Mouse (Mus musculus) spleen, postnatal 10 days (tissue): ENCODE results near the gene Acsl4.

Experiments
- DNase-seq, 2 experiments: peaks; one replicate each; pipeline ENCODE4 v3.0.0; 2021 to 2022; ENCODE audit warnings: low spot score in 2 of 2

Gene Acsl4

DNA sequence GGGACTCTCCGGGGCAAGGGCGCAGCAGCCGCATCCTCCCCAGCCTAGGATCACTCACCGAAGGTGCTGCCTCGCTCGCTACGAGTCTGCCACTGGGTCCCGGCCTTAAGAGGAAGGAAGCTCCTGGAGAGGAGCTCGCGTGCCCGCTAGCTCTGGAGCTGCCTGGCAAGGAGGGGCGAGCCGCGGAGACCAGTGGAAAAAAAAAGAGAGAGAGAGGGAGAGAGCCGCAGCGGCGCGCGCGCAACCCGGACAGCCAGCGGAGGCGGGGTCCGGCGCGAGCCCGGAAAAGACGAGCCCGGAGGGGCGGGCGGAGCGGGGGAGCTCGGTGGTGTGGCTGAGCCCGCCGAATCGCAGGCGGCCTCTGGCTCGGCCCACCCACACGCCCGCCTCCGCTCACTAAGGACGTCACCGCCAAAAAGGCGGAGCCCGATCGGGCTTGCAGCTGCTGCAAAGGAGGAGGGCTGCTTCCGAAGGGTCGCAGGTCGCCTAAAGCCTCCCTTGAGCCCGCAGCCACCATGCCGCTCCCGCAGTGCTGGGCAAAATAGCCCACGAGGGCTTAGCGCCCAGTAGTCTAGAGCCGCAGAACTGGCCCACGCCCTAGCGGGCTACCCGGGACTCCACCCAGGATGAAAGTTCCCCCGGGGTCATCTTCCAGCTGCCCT is at the start of gene Acsl4:
Gene Acsl4, minus strand, starts transcription at position 289 of the 662 bp plus-strand sequence.
- DNase-seq: peak; percentile 70 to 90

DNA sequence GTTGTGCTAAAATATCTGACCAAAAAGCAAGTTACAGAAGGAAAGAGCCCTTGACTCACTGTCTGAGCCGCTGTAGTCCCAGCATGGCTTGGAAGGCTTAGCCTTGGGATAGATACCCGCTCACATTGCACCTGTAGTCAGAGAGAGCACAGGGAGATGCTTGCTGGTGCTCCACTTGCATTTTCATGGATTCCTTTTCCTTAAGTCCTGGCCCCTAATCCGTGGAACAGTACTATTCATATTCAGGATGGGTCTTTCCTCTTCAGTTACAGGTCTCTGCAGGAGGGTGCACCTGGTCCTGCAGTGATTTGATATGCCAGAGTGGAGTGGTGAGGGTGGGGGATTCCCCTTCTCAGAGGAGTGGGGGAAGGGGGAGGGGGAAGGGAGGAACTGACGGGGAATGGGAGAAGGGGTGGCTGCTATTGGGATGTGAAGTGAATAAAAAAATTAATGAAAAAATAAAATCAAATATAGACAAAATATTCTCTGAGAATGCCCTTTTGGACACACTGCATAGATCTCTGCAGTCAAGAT is 47.7 kb upstream of the Acsl4 start:
- DNase-seq: no peak

DNA sequence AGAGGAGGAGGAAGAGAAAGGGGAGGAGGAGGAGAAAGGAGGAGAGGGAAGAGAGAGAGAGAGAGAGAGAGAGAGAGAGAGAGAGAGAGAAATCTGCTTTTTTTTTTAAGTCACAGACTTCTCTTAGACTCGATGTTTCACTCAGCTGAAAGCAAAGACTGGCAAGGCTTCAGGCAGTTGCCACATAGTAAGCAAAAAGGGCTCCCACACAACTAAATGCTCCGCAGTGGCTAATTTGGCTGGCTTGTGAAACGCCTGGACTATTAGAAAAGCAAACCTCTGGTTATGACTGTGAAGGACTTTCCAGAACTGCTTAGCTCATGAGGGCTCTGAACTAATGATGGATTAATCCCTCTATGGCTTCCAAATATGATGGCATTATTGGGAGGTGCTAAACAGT is 42.5 kb upstream of the Acsl4 start:
- no peak for DNase-seq

DNA sequence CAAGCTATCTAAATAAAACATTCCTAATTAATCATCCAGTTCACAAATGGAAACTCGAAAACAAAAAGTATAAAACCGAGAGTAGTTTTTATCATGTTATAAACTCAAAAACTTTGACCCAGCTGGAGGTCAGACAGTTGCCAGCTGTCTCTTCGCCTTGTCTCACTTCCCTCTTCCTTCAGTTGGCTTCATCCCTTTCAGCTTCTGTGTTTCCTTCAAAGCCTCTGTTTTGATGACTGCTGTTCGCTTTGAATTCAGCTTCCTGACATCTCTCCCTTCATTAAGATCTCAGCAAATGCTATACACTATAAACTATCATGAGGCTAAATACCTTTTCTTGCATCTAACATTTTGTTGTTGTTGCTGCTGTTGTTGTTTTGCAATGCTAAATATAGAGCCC is 36.8 kb upstream of the Acsl4 start:
- DNase-seq: no peak

DNA sequence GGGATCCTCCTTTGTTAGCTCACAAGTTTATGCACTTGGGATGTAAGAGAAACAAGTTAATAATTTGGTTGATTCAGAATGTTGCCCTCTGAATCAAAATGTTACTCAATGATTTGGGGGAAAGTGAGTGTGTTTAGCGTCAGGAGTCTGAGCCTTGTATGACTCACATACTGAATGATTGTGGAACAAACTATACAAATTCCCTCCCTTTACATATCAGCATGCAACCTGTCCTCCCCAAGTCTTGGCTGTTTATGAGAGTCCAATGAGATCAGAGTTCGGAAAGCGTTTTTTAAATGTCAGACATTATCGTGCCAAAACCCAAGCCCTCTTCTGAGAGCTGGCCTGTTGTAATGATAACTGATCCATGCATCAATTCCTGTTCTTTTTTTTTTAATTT is 36.3 kb upstream of the Acsl4 start:
- DNase-seq: no peak

DNA sequence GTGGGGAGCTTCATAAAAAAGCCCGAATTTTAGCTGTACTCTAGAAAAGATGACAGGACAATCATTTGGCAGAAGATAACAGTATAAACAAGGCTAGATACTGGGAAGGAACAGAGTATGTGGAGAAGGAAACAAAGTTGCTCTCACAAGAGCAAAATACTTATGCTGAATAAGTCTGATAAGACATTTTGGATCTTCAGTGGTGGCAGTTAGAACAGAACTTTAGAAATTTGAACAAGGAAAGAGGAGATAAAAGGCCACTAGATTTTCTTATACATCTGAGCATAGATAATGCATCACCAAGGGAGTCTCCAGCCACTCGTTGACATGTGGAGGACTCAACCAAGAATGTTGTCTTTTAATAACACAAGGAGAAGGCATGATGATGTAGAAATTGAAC is 23.5 kb upstream of the Acsl4 start:
- no peak for DNase-seq

DNA sequence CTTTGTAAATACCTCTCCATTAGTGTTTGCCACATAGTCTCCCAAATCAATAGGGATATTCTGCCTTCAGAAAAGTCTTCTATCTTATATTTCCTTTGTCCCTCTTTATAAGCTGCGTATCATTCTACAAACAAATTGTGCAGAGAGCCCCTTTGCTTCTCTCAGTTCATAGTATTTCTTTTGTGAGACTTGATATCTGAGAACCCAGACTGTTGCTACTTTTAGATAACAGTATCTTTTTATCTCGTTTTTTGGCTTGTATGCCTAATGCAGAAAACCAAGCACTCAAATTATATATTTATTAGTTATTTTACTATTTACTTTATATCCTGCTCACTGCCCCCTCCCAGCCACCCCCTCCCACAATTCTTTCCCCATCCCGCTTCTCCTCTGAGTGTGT is 19.7 kb upstream of the Acsl4 start:
- no peak for DNase-seq

DNA sequence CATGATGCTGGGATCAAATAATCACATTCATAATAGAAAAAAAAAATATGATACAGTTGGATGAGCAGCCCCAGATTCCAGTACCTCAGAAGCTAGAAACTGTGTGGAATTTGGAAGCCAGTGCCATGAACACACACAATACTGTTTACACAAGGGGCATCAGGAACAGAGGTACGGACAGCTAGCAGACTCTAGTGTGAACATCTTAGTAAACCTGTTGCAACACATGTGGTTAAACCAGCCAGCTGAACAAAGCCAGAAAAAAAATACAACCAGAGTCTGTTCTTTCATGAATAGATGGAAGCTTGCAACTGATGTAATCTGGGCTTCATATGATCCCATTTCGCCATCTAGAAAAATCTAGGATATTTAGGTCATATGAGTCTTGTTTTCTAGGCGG is 19.0 kb upstream of the Acsl4 start:
- no peak for DNase-seq

DNA sequence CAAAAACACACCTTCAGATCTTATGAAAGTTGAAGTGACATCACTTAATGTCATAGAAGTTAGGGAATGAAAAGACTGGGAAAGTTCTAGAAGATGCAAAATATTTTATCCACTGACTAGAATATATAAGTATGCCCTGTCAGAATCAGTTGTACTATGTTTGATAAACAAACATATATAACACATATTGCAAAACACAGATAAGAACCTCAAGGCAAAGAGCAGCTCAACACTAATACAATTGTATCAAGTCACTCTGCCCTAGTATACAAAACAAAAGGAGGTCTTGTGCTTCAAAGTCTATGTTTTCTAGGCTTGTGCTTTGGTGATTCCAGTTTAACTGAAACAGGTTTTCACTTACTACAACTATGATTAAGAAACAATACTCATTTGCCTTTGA is 12.8 kb upstream of the Acsl4 start:
- no peak for DNase-seq

DNA sequence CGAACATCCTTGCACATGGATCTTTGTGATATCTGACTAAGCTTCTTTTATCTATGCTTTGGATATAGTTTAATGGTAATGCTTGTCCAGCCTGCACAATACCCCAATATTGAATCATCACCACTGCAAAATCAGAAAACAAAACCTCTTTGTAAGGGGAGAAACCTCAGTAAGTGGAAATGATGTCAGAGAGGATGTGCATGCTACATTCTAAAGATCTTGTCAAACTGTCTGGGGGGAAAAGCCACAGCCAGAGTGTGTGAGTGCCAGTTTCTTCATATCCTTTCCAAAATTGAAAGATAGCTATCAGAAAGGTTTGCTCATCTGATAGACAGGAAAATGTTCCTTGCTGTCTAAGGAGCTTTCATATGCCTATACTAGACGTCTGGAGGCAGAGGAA is 8.3 kb upstream of the Acsl4 start:
- DNase-seq: no peak

DNA sequence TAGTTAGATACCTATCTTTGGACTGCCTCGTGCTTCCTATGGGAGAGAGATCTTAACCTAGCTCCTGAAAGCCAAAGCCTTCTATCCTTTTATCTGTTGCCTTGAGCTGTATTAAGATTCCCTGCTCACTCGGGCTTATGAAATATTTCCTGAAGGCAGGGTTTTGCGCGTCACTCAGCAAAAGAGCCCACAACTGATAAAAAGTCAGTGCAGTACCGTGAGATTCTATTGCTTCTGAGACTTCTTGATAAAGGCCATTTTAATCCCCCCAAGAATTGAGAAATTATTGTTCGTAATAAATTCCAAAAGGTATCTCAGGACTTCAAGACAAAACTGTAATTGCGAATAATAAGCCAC is 552 bp upstream of the Acsl4 start:
- DNase-seq: no peak

DNA sequence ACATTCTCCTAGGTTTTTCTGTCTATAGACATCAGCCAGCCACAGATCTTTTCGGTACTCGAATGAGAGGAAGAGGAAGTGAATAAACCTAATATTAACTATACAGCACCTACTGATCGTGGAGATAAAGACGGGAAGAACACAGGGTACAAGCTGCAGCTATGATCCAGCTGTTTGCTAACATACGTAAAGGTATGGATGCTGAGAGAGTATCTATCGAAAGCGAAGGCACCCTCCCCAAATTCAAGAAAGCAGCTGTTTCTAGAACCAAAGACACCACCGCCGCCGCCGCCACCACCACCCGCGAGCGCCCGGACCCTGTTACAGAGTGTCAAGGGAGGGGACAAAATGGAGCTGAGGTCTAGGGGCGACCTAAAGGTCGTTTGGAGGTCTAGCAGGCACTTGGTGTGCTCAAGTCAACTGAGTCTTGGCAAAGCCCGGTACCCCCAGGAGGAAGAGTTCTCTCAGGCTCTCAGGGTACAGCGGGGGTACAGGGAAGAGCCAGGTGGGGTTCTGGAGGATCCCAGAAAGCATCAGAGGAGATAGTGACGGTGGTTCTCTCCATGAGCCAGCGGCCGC is 665 bp downstream of the Acsl4 start:
- peak; percentile 45 to 53 for DNase-seq

DNA sequence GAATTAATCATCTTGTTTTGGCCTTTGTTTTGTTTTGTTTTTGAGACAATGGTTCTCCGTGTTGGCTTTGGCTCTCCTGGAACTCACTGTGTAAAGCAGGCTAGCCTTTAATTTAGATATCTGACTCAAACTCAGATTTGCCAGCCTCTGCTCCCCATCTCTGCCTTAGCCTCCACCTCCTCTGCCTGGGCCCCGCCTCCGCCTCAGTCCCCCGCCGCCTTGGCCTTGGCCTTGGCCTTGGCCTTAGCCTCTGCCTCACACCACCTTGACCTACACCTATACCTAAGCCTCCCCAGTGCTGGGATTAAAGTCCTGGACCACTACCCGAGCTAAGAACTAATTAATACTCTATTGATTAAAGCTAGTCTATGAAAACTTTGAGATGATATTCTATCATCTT is 2.2 kb downstream of the Acsl4 start:
- no peak for DNase-seq

DNA sequence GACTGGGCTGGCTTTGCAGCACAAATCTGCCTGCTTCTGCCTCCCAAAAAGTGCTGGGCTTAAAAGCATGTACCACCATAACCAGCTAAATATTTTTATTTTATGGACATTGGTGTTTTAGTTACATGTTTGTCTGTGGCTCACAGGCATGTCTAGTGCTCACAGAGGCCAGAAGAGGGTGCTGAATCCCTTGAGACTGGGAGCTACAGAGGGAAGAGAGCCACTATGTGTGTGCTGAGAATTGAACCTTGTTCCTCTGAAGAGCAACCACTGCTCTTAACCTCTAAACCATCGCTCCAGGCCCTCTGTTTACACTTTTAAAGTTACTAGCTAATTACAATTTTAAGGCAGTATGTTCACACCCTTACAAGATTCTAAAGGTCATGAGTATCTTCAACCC is 2.7 kb downstream of the Acsl4 start:
- no peak for DNase-seq

DNA sequence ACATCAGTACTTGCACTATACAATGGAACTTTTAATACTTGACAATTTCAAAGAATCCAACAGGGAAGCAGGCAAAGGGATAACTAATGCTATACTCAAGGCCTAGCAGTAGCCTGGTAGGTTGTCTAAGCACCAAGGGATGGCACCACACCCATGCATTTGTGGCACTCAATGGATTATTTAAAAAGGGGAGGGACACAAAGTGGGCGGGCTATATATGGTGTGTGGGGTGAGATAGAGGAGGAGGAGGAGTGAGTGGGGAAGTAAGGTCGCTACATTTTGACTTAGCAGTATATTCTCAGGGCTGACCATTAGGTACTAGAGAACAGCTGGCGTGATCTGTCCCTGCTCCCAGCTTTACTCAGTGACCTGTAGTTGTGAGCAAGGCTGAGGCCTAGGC is 5.4 kb downstream of the Acsl4 start:
- peak; percentile 17 to 37 for DNase-seq

DNA sequence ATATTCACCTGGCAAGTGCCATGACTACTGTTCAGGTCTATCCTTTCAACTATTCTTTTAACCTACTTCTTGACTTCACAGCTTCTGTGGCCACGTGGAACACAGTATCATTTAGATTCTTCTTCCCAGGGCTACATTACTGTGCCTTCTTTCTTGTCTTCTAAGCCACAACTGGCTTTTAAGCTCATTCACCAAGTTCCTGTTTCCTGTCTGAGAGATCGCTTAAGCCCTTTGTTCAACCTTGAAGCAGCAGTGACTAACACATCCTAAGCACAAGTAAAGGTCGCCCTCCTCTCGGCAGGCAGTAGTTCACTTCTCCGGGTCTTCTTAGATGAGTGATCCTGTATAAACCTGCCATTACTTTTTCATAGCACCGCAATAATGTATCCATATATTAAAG is 10.4 kb downstream of the Acsl4 start:
- DNase-seq: no peak

DNA sequence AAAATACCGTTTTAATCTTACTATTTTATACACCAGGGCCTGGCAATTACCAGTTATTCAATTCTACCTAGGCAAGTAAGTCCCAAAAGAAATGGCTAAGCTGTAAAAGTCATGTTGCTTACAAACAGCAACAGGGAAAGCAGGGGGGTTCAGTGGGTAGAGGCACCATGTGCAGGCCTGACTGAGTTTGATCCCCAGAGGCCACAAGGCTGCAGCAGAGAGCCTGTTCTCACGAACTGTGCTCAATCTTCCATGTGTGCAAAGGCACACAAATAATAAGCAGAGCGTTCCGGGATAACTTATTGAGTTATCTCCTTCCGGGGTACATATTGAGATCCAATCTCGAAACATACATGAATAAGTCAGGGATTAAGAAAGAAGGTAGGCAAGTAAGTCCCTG is 12.3 kb downstream of the Acsl4 start:
- DNase-seq: no peak

DNA sequence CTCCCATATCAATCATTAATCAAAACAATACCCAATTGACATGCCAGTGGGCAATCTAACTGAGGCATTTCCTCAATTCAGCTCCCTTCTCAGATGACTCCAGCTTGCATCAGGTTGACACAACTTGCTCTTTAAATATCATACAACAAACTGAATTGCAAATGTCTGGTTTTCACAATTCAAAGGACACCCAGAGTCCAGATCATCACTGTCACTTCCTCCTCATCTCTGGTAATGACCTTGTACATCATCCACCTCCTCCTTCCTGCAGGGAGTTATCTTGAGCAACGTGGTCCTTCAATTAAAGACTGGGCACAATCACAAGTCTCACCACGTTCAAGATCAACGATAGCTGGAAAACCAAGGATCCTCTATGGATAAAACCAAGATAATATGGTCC is 13.0 kb downstream of the Acsl4 start:
- DNase-seq: no peak

DNA sequence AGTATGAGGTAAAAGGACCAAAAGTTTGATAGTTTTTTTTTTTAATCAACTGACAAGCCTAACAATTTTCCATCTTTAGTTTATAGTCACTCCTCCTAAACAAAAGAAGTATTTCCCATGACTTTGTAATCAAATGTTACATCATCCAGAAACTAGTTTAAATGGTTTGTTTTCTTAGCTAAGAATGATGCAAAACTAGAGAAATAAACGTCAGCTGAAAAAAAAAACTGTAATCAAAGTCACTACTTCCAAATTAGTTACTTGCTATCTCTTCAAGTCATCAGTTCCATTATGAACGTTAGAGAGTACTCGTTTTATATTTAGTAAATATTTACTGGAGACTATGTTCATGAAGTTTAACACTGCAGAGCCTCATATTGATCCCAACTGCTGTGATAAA is 13.6 kb downstream of the Acsl4 start:
- no peak for DNase-seq

DNA sequence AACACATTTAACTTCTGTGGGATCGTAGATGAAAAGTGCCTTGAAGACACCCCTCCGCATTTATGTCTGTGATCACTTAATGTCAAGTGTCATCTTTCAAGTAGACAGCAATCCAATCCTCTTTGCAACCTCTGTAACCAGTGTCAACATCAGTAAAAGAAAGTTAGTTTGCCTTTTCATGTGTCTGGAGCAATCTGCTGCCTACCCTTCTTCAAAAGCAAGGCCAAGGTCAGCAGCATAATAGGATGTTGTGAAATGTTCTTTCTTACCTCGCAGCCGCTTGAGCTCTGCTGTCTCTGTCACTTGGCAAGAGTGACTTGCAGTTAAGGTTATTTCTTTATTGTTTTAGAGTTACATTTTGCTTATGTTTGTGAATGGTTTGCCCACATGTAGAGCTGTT is 14.8 kb downstream of the Acsl4 start:
- DNase-seq: no peak

DNA sequence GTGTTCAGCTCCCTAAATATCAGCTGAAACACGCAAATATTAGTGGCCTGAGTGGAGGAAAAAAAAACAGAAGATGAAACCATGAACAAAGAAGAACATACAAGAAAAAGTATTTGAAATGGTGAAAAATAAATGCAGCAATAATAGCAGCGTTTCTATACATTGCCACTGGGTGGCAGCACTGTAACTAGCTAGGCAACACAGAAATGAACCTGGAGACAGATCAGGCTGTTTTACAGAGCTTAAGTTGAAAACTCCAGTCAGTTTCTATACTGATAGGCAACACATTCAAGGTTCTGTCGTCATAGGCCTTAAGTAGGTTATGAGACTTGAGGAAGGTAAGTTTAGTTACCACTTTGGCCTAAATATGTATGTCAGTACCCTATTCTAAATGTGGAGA is 17.9 kb downstream of the Acsl4 start:
- DNase-seq: peak; percentile 26 to 65

DNA sequence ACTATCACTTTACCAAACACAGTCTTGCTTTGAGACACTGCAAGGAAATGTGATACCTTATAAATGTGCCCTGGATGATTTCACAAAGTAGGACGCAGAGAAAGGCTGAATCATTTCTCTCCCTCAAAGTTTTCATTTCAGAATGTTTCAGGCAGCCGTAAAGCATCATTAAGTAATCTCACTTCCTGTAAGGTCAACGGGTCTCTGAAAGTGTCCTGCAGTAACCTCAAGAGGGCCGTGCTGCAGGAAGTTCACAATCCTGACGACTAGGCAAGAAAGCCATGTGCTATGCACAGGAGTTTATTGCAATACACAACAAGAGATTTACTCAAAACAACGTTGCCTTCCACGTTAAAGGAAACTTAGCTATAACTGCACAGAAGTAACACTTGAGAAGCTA is 20.4 kb downstream of the Acsl4 start:
- no peak for DNase-seq

DNA sequence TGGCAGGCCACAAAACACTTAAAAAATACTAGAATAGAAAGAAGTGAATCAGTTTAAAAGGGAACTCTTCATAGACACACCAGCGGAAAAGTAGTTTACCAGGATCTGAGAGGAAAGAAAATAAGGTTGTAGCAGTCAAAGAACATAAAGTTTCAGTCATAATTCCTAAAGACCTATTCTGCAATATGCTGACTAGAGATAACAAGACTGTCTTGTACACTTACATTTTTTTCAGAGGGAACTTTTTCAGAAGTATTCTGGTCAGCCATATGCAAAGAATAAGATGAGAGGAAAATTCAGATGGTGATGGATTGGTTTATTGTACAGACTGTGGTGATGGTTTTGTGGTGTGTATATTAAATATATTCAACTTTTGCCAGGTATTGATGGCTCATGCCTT is 26.5 kb downstream of the Acsl4 start:
- DNase-seq: no peak

DNA sequence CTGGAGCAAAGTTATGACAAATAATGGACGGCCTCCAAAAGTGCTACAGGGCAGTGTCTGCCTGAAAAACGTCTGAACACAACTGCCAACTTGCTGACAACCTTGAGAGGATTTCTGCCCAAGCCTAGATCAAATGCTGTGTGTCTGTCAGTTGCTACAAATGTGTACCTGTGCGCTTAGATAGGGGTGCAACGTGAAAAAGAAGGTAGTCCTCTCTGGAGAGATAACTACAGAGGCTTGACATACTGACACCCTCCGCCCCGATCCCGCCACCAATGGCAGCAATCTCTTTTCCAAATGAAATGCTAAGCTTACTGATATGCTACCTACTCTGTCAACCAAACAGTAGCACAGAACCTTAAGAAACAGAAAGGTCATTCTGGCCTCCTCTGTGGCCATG is 31.3 kb downstream of the Acsl4 start:
- DNase-seq: peak in 1 of 2 experiments; percentile 27
